Mouse (Mus musculus) small intestine, adult 2 months (tissue): ENCODE results near the gene Faap20.

ENCODE experiments used
- CTCF ChIP-seq: fragments of 200-500 bp; IDR thresholded peaks from 2 replicates; pipeline ENCODE4 v1.5.1; 2012; ENCODE audit warnings: low read depth, mild to moderate bottlenecking, control low read depth, inconsistent platforms, low read length, moderate library complexity, mixed read lengths; ENCODE audit not compliant: insufficient replicate concordance, insufficient read length; ENCODE audit errors: extremely low read depth
- POLR2A ChIP-seq: fragments of 200-500 bp; IDR thresholded peaks from 2 replicates; pipeline ENCODE4 v1.6.1; 2012; ENCODE audit warnings: low read depth, mild to moderate bottlenecking, control low read depth, inconsistent platforms, low read length, moderate library complexity

- no peak for TF ChIP-seq CTCF
- no peak for TF ChIP-seq POLR2A
These were observed 51.0 kb downstream of the Faap20 start for GRCm38 (mm10) chr4:155300421-155301097.
